Mouse (Mus musculus): ENCODE measurements around the gene Nup188.

DNA sequence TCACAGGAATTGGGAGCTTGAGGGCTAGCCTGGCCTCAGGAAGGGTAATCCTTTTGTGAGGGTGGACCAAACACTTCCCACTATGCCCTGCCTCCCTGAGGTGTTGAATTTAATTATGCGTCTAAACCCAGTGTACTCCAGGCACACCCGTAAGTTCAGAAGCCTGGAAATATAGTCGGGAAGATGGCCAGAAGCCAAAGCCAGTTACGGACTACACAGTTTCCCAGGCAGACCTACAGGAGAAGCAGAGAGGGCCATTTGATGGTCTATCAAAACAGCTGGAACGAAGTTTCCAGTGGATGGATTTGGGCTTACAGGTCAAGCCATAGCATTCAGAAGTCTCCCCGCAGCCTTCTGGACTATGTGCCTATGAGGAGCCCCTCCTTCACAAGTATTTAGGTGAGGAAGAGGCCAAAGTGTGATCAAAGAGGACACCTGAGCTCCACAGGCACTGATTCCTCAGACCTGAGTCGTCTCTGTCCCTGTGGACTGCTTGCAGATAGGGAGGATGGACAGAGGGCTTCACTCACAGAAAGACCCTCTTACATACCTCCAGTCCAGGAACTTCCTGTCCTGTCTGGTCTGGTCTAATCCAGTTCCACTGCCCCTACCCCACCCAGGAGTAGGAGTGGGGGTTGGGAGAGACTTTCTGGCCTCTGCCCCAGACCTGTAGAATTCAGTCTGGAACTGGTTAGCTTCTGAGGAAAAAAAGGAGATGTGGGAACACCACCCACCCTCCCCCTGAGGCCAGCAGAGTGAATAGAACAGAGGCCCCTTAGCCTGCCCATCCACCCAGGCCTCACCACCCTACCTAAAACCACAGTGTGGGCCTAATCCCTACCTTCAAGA, 21.3 kb upstream of the Nup188 start:
- TF ChIP-seq USF1 (IDR thresholded peaks at IDR 0.05; ENCODE audit: low read depth) (no peak), CTCF (IDR thresholded peaks at IDR 0.05; ENCODE audit: control insufficient read depth, insufficient read depth, insufficient read length) (no peak), MAX (IDR thresholded peaks at IDR 0.05) (no peak), MYOG (IDR thresholded peaks at IDR 0.05; ENCODE audit: control insufficient read depth, extremely low read depth, insufficient read length) (no peak), CEBPB (IDR thresholded peaks at IDR 0.05; ENCODE audit: low read depth) (no peak), MYOD1 (IDR thresholded peaks at IDR 0.05; ENCODE audit: control insufficient read depth, insufficient read length, low read depth) (no peak)
